Mouse (Mus musculus): ENCODE results near the gene Supv3l1. TPM values are rescaled to one million over a fixed set of nuclear protein-coding genes. Genes with fewer than 3 reads are reported as not detected.
"Not testable (repeated sequence)": the region's sequence is repeated elsewhere in the genome, so short reads cannot be mapped to it uniquely, and the experiment has no call there.

Supv3l1 gene
- polyA plus RNA-seq, 1 experiment from 2014 or later, result 21.6 TPM

GRCm38 (mm10) chr10:62481108-62481852, 31.7 kb upstream of the Supv3l1 start:
- Histone ChIP-seq H3K36me3 (ENCODE audit: insufficient read depth, low read length) (0 out of 2 replicates have a peak, but pooled peaks cover 3% of the 10 kb centered on the region), H3K4me2 (ENCODE audit: low read length) (no peak overlapping the region), H3K4me1 (replicated peaks; ENCODE audit: insufficient read depth, low read length) (no peaks in the 10 kb centered on the region), H3K27ac (no peak overlapping the region), H3K9me3 (replicated peaks; ENCODE audit: low read length) (no peaks in the 10 kb centered on the region), H3K27me3 (ENCODE audit: insufficient read depth, low read length) (no peaks in the 10 kb centered on the region), H3K9ac (ENCODE audit: low read depth, low read length) (no peak overlapping the region), H3K4me3 (replicated peaks; ENCODE audit: low read depth, low read length) (no peak overlapping the region)
- no peak for ATAC-seq (replicated peaks; ENCODE audit: low FRiP score, low read depth)
- peak; percentile 11; the same call in 1 of the 2 replicates for TF ChIP-seq CTCF (IDR thresholded peaks at IDR 0.05; ENCODE audit: low read depth)
- WGBS, result 57% methylated on average over 7 of the region's 7 CpGs
- DNase-seq (ENCODE audit: low spot score), result no peak

- Histone ChIP-seq H3K9ac (ENCODE audit: low read depth, low read length) (no peak overlapping the region), H3K4me3 (replicated peaks; ENCODE audit: low read depth, low read length) (no peak overlapping the region), H3K4me1 (replicated peaks; ENCODE audit: insufficient read depth, low read length) (no peaks in the 10 kb centered on the region), H3K36me3 (ENCODE audit: insufficient read depth, low read length) (0 out of 2 replicates have a peak, but pooled peaks cover 3% of the 10 kb centered on the region), H3K27me3 (ENCODE audit: insufficient read depth, low read length) (no peaks in the 10 kb centered on the region), H3K27ac (no peak overlapping the region), H3K4me2 (ENCODE audit: low read length) (no peak overlapping the region), H3K9me3 (replicated peaks; ENCODE audit: low read length) (no peaks in the 10 kb centered on the region)
- DNase-seq (ENCODE audit: low spot score) (no peak), ATAC-seq (replicated peaks; ENCODE audit: low FRiP score, low read depth) (no peak)
- WGBS, result 85% methylated on average over 2 of the region's 2 CpGs
- no peak for TF ChIP-seq CTCF (IDR thresholded peaks at IDR 0.05; ENCODE audit: low read depth)
Observed at GRCm38 (mm10) chr10:62476980-62477379, 27.4 kb upstream of the Supv3l1 start.

- Histone ChIP-seq H3K27ac (no peak overlapping the region), H3K27me3 (ENCODE audit: insufficient read depth, low read length) (no peaks in the 10 kb centered on the region), H3K4me1 (replicated peaks; ENCODE audit: insufficient read depth, low read length) (no peaks in the 10 kb centered on the region), H3K4me3 (replicated peaks; ENCODE audit: low read depth, low read length) (no peak overlapping the region), H3K4me2 (ENCODE audit: low read length) (no peak overlapping the region), H3K9me3 (replicated peaks; ENCODE audit: low read length) (no peaks in the 10 kb centered on the region), H3K36me3 (ENCODE audit: insufficient read depth, low read length) (0 out of 2 replicates have a peak, but pooled peaks cover 3% of the 10 kb centered on the region), H3K9ac (ENCODE audit: low read depth, low read length) (no peak overlapping the region)
- DNase-seq (ENCODE audit: low spot score) (no peak), ATAC-seq (replicated peaks; ENCODE audit: low FRiP score, low read depth) (no peak)
- WGBS, result 89% methylated on average over 10 of the region's 10 CpGs
- no peak for TF ChIP-seq CTCF (IDR thresholded peaks at IDR 0.05; ENCODE audit: low read depth)
Observed at GRCm38 (mm10) chr10:62474944-62475343, 25.4 kb upstream of the Supv3l1 start.

GRCm38 (mm10) chr10:62471105-62471504, 21.6 kb upstream of the Supv3l1 start:
- Histone ChIP-seq H3K36me3 (ENCODE audit: insufficient read depth, low read length) (0 out of 2 replicates have a peak, but pooled peaks cover 5% of the 10 kb centered on the region), H3K27ac (no peak overlapping the region), H3K9ac (ENCODE audit: low read depth, low read length) (no peak overlapping the region), H3K4me1 (replicated peaks; ENCODE audit: insufficient read depth, low read length) (no peaks in the 10 kb centered on the region), H3K27me3 (ENCODE audit: insufficient read depth, low read length) (no peaks in the 10 kb centered on the region), H3K4me2 (ENCODE audit: low read length) (no peak overlapping the region), H3K9me3 (replicated peaks; ENCODE audit: low read length) (no peaks in the 10 kb centered on the region), H3K4me3 (replicated peaks; ENCODE audit: low read depth, low read length) (no peak overlapping the region)
- DNase-seq (ENCODE audit: low spot score) (no peak), ATAC-seq (replicated peaks; ENCODE audit: low FRiP score, low read depth) (no peak)
- WGBS, result 63% methylated on average over 5 of the region's 5 CpGs
- TF ChIP-seq CTCF (IDR thresholded peaks at IDR 0.05; ENCODE audit: low read depth), result no peak

GRCm38 (mm10) chr10:62469736-62470135, 20.2 kb upstream of the Supv3l1 start:
- Histone ChIP-seq H3K36me3 (ENCODE audit: insufficient read depth, low read length) (0 out of 2 replicates have a peak, but pooled peaks cover 5% of the 10 kb centered on the region), H3K4me1 (replicated peaks; ENCODE audit: insufficient read depth, low read length) (no peaks in the 10 kb centered on the region), H3K9me3 (replicated peaks; ENCODE audit: low read length) (no peaks in the 10 kb centered on the region), H3K27me3 (ENCODE audit: insufficient read depth, low read length) (no peaks in the 10 kb centered on the region), H3K27ac (no peak overlapping the region), H3K4me2 (ENCODE audit: low read length) (no peak overlapping the region), H3K4me3 (replicated peaks; ENCODE audit: low read depth, low read length) (no peak overlapping the region), H3K9ac (ENCODE audit: low read depth, low read length) (no peak overlapping the region)
- TF ChIP-seq CTCF (IDR thresholded peaks at IDR 0.05; ENCODE audit: low read depth), result no peak
- DNase-seq (ENCODE audit: low spot score) (no peak), ATAC-seq (replicated peaks; ENCODE audit: low FRiP score, low read depth) (no peak)
- WGBS, result 95% methylated on average over 4 of the region's 4 CpGs

GRCm38 (mm10) chr10:62461321-62461720, 11.8 kb upstream of the Supv3l1 start:
- Histone ChIP-seq H3K27ac (no peak overlapping the region), H3K27me3 (ENCODE audit: insufficient read depth, low read length) (no peaks in the 10 kb centered on the region), H3K9ac (ENCODE audit: low read depth, low read length) (no peak overlapping the region), H3K36me3 (ENCODE audit: insufficient read depth, low read length) (peaks cover 32% of the 10 kb centered on the region), H3K4me2 (ENCODE audit: low read length) (no peak overlapping the region), H3K9me3 (replicated peaks; ENCODE audit: low read length) (no peaks in the 10 kb centered on the region), H3K4me1 (replicated peaks; ENCODE audit: insufficient read depth, low read length) (no peaks in the 10 kb centered on the region), H3K4me3 (replicated peaks; ENCODE audit: low read depth, low read length) (no peak overlapping the region)
- ATAC-seq (replicated peaks; ENCODE audit: low FRiP score, low read depth), result no peak
- DNase-seq (ENCODE audit: low spot score), result no peak
- TF ChIP-seq CTCF (IDR thresholded peaks at IDR 0.05; ENCODE audit: low read depth), result no peak

- not testable (repeated sequence) for DNase-seq (ENCODE audit: low spot score); H3K9me3 ChIP-seq (replicated peaks; ENCODE audit: low read length); ATAC-seq (replicated peaks; ENCODE audit: low FRiP score, low read depth); H3K9ac ChIP-seq (ENCODE audit: low read depth, low read length); H3K27ac ChIP-seq; H3K4me2 ChIP-seq (ENCODE audit: low read length); H3K27me3 ChIP-seq (ENCODE audit: insufficient read depth, low read length); H3K4me3 ChIP-seq (replicated peaks; ENCODE audit: low read depth, low read length)
- WGBS, result 70% methylated on average over 11 of the region's 11 CpGs
- H3K4me1 ChIP-seq (replicated peaks; ENCODE audit: insufficient read depth, low read length), result peaks cover 13% of the 10 kb centered on the region
- peaks cover 20% of the 10 kb centered on the region; the same call in 1 of the 2 replicates for H3K36me3 ChIP-seq (ENCODE audit: insufficient read depth, low read length)
Observed at GRCm38 (mm10) chr10:62452001-62452400, 2.5 kb upstream of the Supv3l1 start.
